Comparison of ENCODE assay signal across 22 mouse cellular contexts in the genomic region with DNA sequence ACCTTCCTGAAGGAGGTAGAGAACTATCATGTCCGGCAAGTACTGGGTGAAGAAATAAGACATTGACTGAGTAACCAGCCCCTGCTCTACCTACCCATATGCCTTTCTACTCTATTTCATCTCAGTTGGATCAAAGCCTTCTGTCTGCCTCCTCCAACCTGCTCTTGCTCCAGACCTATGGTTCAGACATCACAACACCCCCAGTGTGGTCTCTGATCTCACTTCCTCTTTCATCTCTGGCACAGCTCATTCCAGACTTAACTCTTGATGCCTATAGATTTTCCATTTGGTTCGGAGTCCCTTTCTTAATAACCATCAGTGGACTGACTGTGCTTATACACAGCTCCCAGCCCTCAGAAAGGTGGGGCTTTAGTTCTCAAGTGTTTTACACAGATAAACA. TPM values are rescaled to one million over a fixed set of nuclear protein-coding genes. Genes with fewer than 3 reads are reported as not detected.
DNase-seq lines count a peak whose midpoint lies in the region; ATAC-seq and TF ChIP-seq lines count a peak whose summit lies in the region.
"Had no signal": no experiment of that assay in that cellular context is flagged by ENCODE, and none has a peak within 500 bp of the region (broad histone marks: within the 10 kb centered on the region; RNA-seq: fewer than 3 reads in every experiment).

No protein-coding gene starts in this region.

- intact Hi-C loops in left cerebral cortex, adult 2 months (cut with DNase I), result loop anchor here (10.0 kb wide), 1 partner anchor 129 kb away; no protein-coding TSS in a partner anchor

- peak; percentile 31 for ATAC-seq in common myeloid progenitor, adult 5-6 weeks (replicated peaks; ENCODE audit: low read depth, poor library complexity, severe bottlenecking)
- ATAC-seq in megakaryocyte progenitor cell, adult 5-6 weeks (replicated peaks; ENCODE audit: poor library complexity), result peak; percentile 58; the same call in 1 of the 2 replicates
- no peak for ATAC-seq in activated CD4-positive, CD25-positive, alpha-beta regulatory T cell, adult 4 months
- ATAC-seq: forebrain, embryonic 14.5 days; forebrain, embryonic 16.5 days; Patski had no signal

- DNase-seq in left cerebral cortex, adult 2 months (ENCODE audit: extremely low spot score in 1 of 2, low spot score in 2 of 2), result no peak
- no peak for DNase-seq in left cerebral cortex, adult 9 months (ENCODE audit: low spot score in 2 of 2)
- DNase-seq in retina, embryonic 14.5 days (ENCODE audit: low spot score), result no peak
- DNase-seq: adrenal gland, adult 2 months; adrenal gland, postnatal 10 days; adrenal gland, postnatal 25 days; cerebellum, adult 11 months; cerebellum, adult 2 months; cerebellum, adult 9-11 months; cerebellum, postnatal 14 days; cerebellum, postnatal 36 days had no signal

- no peak overlapping the region for H3K4me3 ChIP-seq in left cerebral cortex, adult 2 months
- H3K4me3 ChIP-seq: embryonic facial prominence, embryonic 10.5 days; embryonic facial prominence, embryonic 12.5 days; forebrain, embryonic 12.5 days had no signal

- TF ChIP-seq CTCF in left cerebral cortex, adult 2 months (IDR thresholded peaks at IDR 0.05), result no peak

- peak overlapping the region; percentile 10; the same call in 1 of the 2 replicates for H3K27ac ChIP-seq in left cerebral cortex, adult 2 months
- H3K27ac ChIP-seq: embryonic facial prominence, embryonic 10.5 days; embryonic facial prominence, embryonic 12.5 days; forebrain, embryonic 12.5 days had no signal

RNA-seq across cellular contexts. Expression of a gene that starts 37.1 kb away (rescaled TPM):
- total RNA-seq in left cerebral cortex, adult 2 months (2021), result 1,000 to 10,000 TPM; 3,053 to 3,248 TPM
- total RNA-seq in common myeloid progenitor, adult 5-6 weeks (2017), result not detected in 2 replicates
- not detected in 2 replicates for total RNA-seq in megakaryocyte progenitor cell, adult 5-6 weeks (2015)
- not detected in 2 replicates for total RNA-seq in megakaryocyte progenitor cell, adult 5-6 weeks (2017)
- under 1 TPM in 1 of 2 experiments, not detected in 1; 0.26 TPM for polyA plus RNA-seq in activated CD4-positive, CD25-positive, alpha-beta regulatory T cell, adult 4 months (2017; shearing (Covaris generic))
- polyA plus RNA-seq: C2C12, G1E, Patski had no signal

Comparison
In these comparisons a context has a peak if more than half of its experiments do, and no peak if none do; other contexts are left out.
1. RNA of a gene that starts 37.1 kb away (total RNA-seq): 3,053 to 3,248 TPM in left cerebral cortex, adult 2 months; not detected in common myeloid progenitor, adult 5-6 weeks and not detected in megakaryocyte progenitor cell, adult 5-6 weeks; every median in the first group is over 1,000 times any median in the second.